Mouse (Mus musculus) lung, adult 2 months (tissue): ENCODE results near the gene Gm37240. TPM values are rescaled to one million over a fixed set of nuclear protein-coding genes. Genes with fewer than 3 reads are reported as not detected.
A peak's percentile ranks its signal among the peaks of the same experiment; 100 is the strongest.

Experiments used
- DNase-seq: peaks from one replicate; pipeline ENCODE4 v3.0.0; 2022
- H3K4me1 ChIP-seq: fragments of 200-500 bp; 2 replicates; pipeline ENCODE4 v1.6.1; 2011; ENCODE audit warnings: low read length; ENCODE audit not compliant: control insufficient read depth, insufficient read depth
- H3K4me3 ChIP-seq: fragments of 200-500 bp; replicated peaks from 2 replicates; pipeline ENCODE3; 2011; ENCODE audit warnings: low read depth, mild to moderate bottlenecking, control low read depth, low read length; ENCODE audit errors: extremely low read depth
- CTCF ChIP-seq: fragments of 200-500 bp; IDR thresholded peaks from 2 replicates; pipeline ENCODE4 v1.5.1; 2011; ENCODE audit warnings: mild to moderate bottlenecking, low read length, control low read depth; ENCODE audit not compliant: insufficient read depth
- POLR2A ChIP-seq: fragments of 200-500 bp; IDR thresholded peaks from 2 replicates; pipeline ENCODE4 v1.6.1; 2011; ENCODE audit warnings: low read depth, mild to moderate bottlenecking, control low read depth, low read length, borderline replicate concordance; ENCODE audit errors: extremely low read depth
- WGBS: fragments of 180-500 bp; shearing (Covaris S2); methylation state at CpG from one replicate; pipeline ENCODE4 v1.1.7; 2018; 5-methylcytosine and 5-hydroxymethylcytosine counted together
- polyA plus RNA-seq: library from polyadenylated mRNA; depleted of rRNA; stranded (reverse); fragments of >200 nt; gene quantifications from 2 replicates; pipeline ENCODE4 v1.2.3, GENCODE M21; 2012

Gene Gm37240
- polyA plus RNA-seq, 1 experiment, result 16.9 TPM

DNA sequence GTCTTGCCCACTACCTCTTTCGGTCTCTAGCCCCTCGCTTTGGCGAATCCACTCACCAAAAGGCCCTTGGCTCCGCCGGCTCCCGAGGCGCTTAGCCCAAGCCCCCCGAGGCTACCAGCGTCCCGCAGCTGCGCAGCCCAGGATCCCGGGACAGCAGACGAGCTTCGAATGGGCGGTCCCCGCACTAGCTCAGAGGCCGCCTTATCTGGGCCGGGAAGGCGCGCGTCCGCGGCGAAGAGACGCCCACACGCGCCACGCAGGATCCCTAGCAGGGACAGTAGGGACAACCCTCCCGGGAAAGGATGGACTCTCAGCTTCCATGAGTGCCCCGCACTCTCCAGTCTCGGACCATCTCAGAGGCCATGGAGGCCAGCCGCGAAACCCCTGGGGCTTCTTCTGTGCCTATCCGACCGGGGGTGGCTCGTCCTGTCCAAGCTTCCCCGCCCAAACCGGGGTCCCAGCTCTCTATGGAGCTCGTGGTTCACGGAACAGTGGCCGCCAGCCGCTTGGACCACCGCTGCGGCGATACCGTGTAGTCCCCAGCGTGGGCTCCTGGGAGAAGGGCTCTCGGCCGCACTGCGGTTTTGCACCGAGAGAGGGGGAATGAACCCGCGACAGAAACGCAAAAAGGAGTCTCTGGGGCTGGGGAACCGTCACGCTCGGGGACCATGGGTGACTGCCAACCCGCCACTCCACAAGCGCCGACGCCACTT, 1407.9 kb downstream of the Gm37240 start:
- DNase-seq, result peak; percentile 60
- TF ChIP-seq POLR2A, result no peak
- TF ChIP-seq CTCF, result no peak
- peaks cover 14% of the 10 kb centered on the region; the same call in 1 of the 2 replicates for H3K4me1 ChIP-seq
- under 1% methylated on average over 61 of the region's 61 CpGs for WGBS
- peak overlapping the region; percentile 52 for H3K4me3 ChIP-seq

DNA sequence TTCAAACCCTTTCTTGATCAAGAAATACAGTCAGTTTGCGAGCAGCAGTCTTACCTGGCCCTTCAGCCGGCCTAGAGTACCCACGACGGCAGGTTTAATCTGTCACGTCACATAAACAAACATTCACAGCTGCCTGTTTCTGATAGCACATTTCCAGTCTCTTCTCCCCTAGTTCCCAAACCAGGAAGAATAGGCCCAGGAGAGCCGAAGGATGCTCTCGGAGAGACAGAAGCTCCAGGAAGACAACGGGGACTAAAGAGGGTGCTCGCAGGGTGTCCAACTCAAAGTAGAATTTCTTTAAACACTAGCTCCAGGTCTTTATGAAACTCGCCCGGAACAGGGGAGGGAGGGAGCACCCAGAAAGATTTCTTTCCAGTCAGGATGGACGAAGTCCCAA, 1408.4 kb downstream of the Gm37240 start:
- WGBS, result 25% methylated on average over 12 of the region's 12 CpGs
- TF ChIP-seq POLR2A, result no peak
- no peak for TF ChIP-seq CTCF
- Histone ChIP-seq H3K4me1 (peaks cover 15% of the 10 kb centered on the region; the same call in 1 of the 2 replicates), H3K4me3 (peak overlapping the region; percentile 52)
- DNase-seq, result no peak

DNA sequence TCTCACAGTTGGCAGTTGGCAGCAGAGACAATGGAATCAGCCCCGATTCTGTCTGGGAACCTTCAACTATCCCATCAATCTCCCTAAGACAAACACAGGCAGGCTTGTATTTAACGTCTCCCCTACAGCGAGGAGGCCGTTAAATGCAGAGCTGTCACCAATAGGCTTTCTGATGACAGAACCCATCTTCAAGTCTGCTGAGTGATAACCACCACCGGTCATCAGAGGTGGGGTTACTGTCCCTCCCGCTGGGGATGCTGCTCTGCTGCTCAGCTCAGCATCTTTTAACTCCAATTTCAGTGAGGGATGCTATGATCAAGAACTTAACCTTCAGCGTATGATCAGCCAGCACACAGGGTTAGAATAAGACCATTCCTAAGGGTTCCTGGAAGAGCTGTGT, 1409.1 kb downstream of the Gm37240 start:
- Histone ChIP-seq H3K4me3 (no peak overlapping the region), H3K4me1 (peaks cover 15% of the 10 kb centered on the region)
- 44% methylated on average over 7 of the region's 7 CpGs for WGBS
- DNase-seq, result no peak
- TF ChIP-seq POLR2A (no peak), CTCF (no peak)

DNA sequence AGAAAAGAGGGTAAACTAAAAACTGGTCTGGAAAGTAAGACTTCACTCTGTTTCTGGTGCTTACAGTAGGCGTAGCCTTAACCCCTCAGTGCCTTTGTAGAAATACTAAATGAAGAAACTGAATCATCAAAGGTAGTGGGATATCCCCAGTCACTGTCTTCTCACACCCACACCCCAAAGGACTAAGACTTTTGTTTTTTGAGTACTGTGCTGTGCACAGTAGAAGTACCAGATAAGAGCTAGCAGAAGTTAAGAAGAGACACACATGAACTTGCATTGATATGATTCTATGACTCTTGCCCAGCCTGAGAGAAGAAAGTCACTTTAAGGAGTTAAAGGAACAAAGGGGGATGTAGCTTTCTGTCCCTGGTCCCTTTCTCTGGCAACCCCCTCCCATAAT, 1409.8 kb downstream of the Gm37240 start:
- no peak for DNase-seq
- Histone ChIP-seq H3K4me3 (no peak overlapping the region), H3K4me1 (peaks cover 12% of the 10 kb centered on the region)
- TF ChIP-seq CTCF (no peak), POLR2A (no peak)
- 88% methylated on average over 1 of the region's 1 CpGs for WGBS

DNA sequence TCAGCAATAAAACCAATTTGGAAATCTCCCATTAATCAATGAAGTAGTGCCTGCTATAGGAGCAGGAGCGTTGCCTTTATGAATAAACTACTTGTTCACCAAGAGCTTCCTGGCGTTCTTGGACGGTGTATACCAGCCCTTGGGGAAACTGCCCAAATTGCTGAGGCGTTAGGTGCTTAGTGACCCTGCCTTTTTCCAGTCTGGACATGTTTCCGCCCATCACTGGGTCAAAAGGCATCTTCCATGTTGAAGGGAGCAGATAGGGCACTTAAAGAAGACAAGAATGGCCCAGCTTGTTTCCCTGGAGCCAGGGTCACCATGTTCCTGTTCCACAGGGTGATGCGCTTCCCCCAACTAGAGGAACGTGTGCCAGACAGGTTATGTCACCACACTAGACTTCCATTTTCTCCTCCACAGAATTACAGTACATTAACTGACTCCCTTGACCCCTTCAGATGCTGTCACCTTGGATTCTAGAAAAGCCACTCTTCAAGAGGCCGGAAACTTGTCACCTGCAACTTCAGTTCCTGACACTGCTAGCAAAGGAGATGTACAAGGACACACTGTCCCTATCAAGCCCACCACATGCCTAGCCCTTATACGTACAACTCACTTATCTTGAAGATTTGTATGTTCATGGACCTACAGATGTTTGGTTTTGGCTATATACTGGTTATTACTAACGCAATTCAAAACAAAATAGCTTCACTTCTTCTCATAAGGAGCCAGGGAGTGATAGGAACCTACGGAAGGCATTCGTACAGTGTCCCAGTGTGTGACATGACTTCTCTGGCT, 1412.1 kb downstream of the Gm37240 start:
- Histone ChIP-seq H3K4me1 (peaks cover 6% of the 10 kb centered on the region), H3K4me3 (no peak overlapping the region)
- no peak for TF ChIP-seq CTCF
- TF ChIP-seq POLR2A, result no peak
- no peak for DNase-seq
- WGBS, result 83% methylated on average over 12 of the region's 12 CpGs

DNA sequence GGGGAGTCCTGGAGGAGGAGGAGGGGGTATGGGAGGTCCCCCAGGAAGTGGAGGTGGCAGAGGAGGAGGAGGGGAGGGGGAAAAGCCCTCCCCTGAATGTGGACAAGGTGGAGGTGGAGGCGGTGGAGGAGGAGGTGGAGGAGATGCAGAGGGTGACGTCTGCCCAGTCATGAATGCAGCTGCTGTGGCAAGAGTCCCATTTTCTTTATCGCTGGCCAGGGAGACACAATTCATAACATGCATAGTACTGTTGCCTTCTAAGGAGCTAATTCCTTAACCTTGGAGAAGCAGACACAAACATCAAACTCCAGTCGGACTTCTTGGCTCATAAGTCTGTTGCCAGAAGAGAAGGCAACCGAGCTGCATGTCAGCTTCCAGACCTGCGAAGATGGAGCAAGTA, 1412.9 kb downstream of the Gm37240 start:
- TF ChIP-seq POLR2A, result no peak
- no peak for TF ChIP-seq CTCF
- no peak overlapping the region for H3K4me3 ChIP-seq
- WGBS, result 70% methylated on average over 6 of the region's 6 CpGs
- no peak for DNase-seq
- peaks cover 3% of the 10 kb centered on the region for H3K4me1 ChIP-seq

DNA sequence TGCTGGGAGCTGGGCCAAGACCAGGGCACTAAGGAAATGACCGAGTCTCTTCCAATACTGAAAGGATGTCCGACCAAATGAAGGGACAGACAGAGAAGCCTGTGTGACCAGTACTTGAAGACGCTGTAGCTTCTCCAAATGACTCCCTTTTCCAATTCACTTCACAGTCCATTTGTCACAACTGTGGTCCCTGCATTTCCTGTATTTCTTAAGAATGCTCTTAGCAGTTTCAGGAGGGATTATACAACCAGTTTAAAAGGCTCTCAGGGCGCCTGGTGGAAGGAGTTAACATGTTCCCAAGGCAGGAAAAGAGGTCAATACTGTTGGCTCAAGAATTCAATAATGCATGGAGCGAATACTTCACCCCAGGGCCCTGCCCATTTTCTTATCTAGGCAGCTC, 1414.4 kb downstream of the Gm37240 start:
- WGBS, result 27% methylated on average over 5 of the region's 5 CpGs
- TF ChIP-seq POLR2A (no peak), CTCF (no peak)
- H3K4me3 ChIP-seq, result no peak overlapping the region
- H3K4me1 ChIP-seq, result peaks cover 3% of the 10 kb centered on the region
- no peak for DNase-seq

DNA sequence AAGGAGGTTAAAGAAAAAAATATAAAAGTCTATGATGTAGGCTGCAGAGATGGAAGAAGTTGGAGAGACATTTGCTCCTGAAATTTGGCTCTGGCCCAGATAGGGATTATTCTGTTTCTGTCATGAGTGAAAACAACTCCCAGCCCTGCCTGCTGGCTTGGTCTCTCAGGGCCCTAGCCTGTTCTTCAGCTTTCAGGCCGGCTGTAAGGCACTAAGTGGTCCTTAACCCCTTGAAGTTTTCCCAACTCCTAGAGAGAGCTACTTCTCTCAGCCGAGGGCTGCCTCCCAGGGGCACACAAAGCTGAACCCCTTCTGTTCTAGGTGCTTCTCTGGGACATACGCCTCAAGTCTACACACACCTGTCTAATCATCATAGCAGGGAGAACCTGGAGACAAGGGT, 1414.8 kb downstream of the Gm37240 start:
- WGBS, result 32% methylated on average over 3 of the region's 3 CpGs
- peaks cover 6% of the 10 kb centered on the region for H3K4me1 ChIP-seq
- no peak for DNase-seq
- H3K4me3 ChIP-seq, result no peak overlapping the region
- TF ChIP-seq CTCF (no peak), POLR2A (no peak)

DNA sequence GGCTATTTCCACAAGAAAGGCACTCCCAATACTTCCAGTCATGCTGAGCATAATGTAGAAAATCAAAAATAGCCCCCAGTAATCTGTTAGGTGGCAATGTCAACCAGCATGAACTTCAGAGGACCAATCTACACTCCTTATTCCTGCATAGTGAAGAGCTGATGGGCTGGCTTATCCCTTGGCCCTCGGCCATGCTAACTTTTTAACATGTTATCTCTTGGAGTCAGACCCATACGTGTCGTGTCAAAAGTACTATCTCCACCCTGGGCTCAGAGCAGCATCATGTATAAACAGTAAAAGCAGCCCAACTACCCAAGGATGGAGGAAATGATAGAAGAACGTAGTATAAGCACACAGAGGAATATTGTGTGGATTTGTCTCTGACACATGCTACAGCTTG, 1416.2 kb downstream of the Gm37240 start:
- no peak for DNase-seq
- TF ChIP-seq POLR2A (no peak), CTCF (no peak)
- peaks cover 6% of the 10 kb centered on the region for H3K4me1 ChIP-seq
- WGBS, result 82% methylated on average over 4 of the region's 4 CpGs
- no peak overlapping the region for H3K4me3 ChIP-seq

DNA sequence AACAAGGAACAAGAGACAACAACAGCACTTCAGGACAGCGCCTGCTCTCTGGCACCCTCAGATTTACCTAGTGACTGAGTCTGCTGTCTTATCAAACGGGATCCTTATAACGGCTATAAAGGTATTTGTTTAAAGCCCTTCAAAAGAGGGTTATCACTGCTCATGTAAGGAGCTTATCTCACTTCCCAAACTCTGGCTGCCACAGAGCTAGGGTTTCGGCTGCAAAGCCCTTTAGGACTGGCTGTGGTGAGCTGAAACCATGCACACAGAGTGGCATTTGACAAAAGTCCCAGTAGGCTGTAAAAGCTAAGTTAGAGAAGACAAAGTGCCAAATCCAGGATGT, 1419.2 kb downstream of the Gm37240 start:
- TF ChIP-seq POLR2A (no peak), CTCF (no peak)
- 54% methylated on average over 4 of the region's 4 CpGs for WGBS
- no peak for DNase-seq
- Histone ChIP-seq H3K4me1 (0 out of 2 replicates have a peak, but pooled peaks cover 2% of the 10 kb centered on the region), H3K4me3 (no peak overlapping the region)
